Mouse (Mus musculus): Measurements from ENCODE around the gene Satl1. TPM values are rescaled to one million over a fixed set of nuclear protein-coding genes. Genes with fewer than 3 reads are reported as not detected.
"Not testable (repeated sequence)": the region's sequence is repeated elsewhere in the genome, so short reads cannot be mapped to it uniquely, and the experiment has no call there.

The Satl1 gene
- polyA plus RNA-seq (2016; fragmentation: Nextera tagmentation; extraction: Ambion mirVana): not detected in 2 replicates

DNA sequence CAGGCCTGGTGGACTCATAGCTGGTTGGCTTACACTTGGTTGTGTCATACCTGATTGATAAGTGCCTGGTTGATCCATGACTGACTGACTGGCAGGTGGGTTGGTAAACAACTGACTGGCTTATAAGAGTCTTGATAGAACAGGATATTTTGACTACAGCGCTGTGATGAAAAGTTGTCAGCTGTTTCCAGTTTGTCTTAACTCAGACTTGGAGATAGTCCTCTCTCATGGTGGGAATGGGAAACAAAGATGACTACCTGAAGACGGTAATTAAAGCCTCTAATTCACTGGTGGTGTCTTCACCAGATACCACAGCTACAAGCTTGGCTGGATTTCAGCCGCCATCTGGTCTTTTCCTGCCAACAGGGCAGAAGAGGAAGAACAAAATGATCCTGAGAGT is at the start of gene Satl1:
Gene Satl1 (minus strand): TSS at position 101 of the 400 bp plus-strand sequence.
- ATAC-seq (ENCODE audit: low FRiP score): no peak
- no peak within 1 kb of the TSS for H3K9ac ChIP-seq
- no peaks in the 10 kb centered on the region for H3K27me3 ChIP-seq
- no peak within 1 kb of the TSS for H3K27ac ChIP-seq
- no peaks in the 10 kb centered on the region for H3K9me3 ChIP-seq (replicated peaks)
- H3K4me3 ChIP-seq: no peak within 1 kb of the TSS
- no peaks in the 10 kb centered on the region for H3K36me3 ChIP-seq
- no peak within 1 kb of the TSS for H3K4me2 ChIP-seq (replicated peaks)
- WGBS: 92% methylated on average over 3 of the region's 3 CpGs
- no peaks in the 10 kb centered on the region for H3K4me1 ChIP-seq

DNA sequence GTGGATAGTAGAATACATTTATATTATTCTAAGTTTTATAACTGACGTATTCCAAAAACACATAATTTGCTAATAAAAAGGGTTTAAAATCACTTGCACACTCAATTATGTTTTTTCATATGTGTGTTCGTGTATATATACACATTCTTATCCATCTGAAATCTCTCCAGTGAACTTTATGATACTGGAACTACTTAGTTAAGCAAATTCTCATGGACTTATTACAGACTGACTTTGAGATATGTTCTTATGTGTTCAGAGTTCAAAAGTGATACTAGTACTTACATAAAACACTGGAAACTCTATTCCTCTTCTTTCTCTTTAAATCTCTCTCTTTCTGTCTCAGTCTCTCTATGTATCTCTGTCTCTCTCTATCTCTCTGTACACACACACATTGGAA is 31.5 kb upstream of the Satl1 start:
- H3K36me3 ChIP-seq: no peaks in the 10 kb centered on the region
- 81% methylated on average over 2 of the region's 2 CpGs for WGBS
- H3K4me2 ChIP-seq (replicated peaks): no peak overlapping the region
- H3K27ac ChIP-seq: no peak overlapping the region
- no peak for ATAC-seq (ENCODE audit: low FRiP score)
- H3K9me3 ChIP-seq (replicated peaks): no peaks in the 10 kb centered on the region
- no peaks in the 10 kb centered on the region for H3K27me3 ChIP-seq
- no peak overlapping the region for H3K9ac ChIP-seq
- H3K4me1 ChIP-seq: no peaks in the 10 kb centered on the region
- no peak overlapping the region for H3K4me3 ChIP-seq

DNA sequence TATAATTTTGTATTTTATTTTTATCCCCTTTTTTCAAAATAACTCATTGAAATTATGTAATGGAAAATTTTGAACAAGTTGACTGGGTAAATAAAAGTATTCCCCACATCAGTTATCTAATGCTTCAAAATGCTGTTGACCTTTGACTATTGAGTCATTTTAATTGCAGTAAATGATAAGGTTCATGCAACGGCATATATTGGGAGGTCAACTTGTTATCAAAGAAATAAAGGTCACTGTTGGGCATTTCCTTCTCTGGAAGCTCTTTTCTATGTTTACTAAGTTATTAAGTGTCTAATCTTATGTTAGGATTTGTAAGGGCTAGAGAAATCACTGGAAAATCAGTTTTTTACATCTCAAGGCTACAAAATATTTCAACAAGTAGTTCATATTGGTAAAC is 31.0 kb upstream of the Satl1 start:
- Histone ChIP-seq H3K9ac (no peak overlapping the region), H3K27me3 (no peaks in the 10 kb centered on the region), H3K4me1 (no peaks in the 10 kb centered on the region), H3K36me3 (no peaks in the 10 kb centered on the region), H3K9me3 (replicated peaks) (no peaks in the 10 kb centered on the region), H3K27ac (no peak overlapping the region), H3K4me2 (replicated peaks) (no peak overlapping the region), H3K4me3 (no peak overlapping the region)
- WGBS: 81% methylated on average over 1 of the region's 1 CpGs
- no peak for ATAC-seq (ENCODE audit: low FRiP score)

DNA sequence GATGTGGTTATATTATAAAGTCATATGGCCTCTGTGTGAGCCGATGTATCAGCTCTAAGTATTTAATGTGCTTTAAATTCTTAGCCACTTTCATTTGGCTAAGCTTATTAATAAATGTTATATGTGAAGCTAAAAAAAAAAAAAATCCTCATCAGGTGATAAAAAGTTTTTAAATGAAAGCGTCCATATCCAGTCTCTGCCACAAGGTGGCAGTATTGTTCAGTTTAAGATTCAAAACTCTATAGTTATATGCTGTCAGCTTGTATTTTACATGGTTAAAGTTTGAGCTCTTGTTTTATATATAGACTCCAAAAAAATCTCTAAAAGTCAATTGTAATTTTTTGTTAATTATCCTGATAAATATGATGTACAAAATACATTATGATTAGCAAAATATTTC is 16.4 kb upstream of the Satl1 start:
- not testable (repeated sequence) for H3K36me3 ChIP-seq; H3K9me3 ChIP-seq (replicated peaks); H3K27me3 ChIP-seq; H3K27ac ChIP-seq; ATAC-seq (ENCODE audit: low FRiP score); H3K4me1 ChIP-seq; H3K4me2 ChIP-seq (replicated peaks); H3K9ac ChIP-seq; H3K4me3 ChIP-seq
- 44% methylated on average over 2 of the region's 2 CpGs for WGBS

DNA sequence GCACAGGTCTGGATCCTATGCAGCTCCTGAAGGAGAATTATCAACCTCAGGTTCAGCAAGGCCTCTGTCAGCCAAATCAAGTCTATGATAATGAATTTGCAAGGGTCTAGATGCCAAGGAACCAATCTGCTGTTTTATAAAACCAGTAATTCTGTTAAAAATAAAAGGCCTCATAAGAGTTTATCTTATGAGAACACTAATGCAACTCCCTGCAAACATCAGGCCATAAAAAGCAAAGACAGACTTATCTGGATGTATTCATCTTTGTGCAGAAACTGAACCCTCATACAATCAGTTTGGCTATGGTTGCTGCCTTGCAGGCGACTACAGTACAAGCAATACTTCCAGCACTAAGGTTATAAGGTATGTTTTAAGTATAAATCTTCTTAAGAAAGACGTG is 5.7 kb upstream of the Satl1 start:
- no peak for ATAC-seq (ENCODE audit: low FRiP score)
- Histone ChIP-seq H3K9ac (no peak overlapping the region), H3K4me2 (replicated peaks) (no peak overlapping the region), H3K4me1 (no peaks in the 10 kb centered on the region), H3K36me3 (no peaks in the 10 kb centered on the region), H3K27ac (no peak overlapping the region), H3K4me3 (no peak overlapping the region), H3K27me3 (no peaks in the 10 kb centered on the region), H3K9me3 (replicated peaks) (no peaks in the 10 kb centered on the region)
- WGBS: 78% methylated on average over 2 of the region's 2 CpGs

- not testable (repeated sequence) for H3K4me2 ChIP-seq (replicated peaks); H3K9me3 ChIP-seq (replicated peaks); H3K36me3 ChIP-seq; H3K4me1 ChIP-seq; H3K27me3 ChIP-seq; H3K9ac ChIP-seq; H3K27ac ChIP-seq; H3K4me3 ChIP-seq
- WGBS: 83% methylated on average over 5 of the region's 5 CpGs
- ATAC-seq (ENCODE audit: low FRiP score): peak; percentile 100
Observed at GRCm38 (mm10) chrX:112370577-112371410, 35.8 kb downstream of the Satl1 start.

DNA sequence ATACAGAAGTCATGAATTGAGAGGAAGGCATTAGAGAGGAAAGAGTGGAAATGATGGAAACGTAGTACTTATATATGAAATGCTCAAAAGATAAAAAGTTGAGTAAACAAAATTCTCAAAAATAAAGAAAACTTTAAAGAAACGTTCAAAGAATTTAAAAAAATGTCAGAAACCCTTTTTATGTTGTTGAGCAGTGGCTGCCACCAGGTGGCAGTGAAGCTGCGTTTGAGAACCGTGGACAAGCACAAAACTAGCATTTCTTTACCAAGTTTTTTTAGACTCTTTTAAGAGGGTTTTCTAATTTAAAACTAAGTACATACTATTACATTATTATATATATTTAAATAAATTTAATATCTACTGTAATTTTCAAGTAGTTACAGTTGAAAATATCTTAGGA is 38.2 kb downstream of the Satl1 start:
- Histone ChIP-seq H3K4me2 (replicated peaks) (no peak overlapping the region), H3K4me3 (no peak overlapping the region), H3K27me3 (no peaks in the 10 kb centered on the region), H3K9me3 (replicated peaks) (peaks cover 7% of the 10 kb centered on the region), H3K36me3 (no peaks in the 10 kb centered on the region), H3K9ac (no peak overlapping the region), H3K4me1 (no peaks in the 10 kb centered on the region), H3K27ac (no peak overlapping the region)
- ATAC-seq (ENCODE audit: low FRiP score): no peak
- WGBS: 39% methylated on average over 4 of the region's 4 CpGs

DNA sequence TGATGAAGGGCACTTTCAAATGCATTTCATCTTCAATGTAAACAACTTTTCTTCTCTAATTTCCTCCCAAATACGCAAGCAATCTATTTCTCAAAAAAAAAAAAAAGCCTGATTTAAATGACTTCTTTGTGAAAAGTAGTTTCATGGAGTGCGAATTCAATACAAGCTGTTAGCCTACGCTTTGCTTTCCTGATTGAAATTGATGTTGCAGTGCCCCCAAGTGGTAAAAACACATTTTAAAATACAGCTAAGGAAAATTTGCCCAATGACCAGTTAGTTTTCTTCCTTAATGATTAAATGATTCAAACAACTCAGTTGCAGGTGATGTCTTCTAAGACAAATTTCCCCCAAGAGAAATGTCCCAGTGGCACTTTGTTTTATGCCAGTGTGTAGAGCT is 58.2 kb downstream of the Satl1 start:
- no peaks in the 10 kb centered on the region for H3K4me1 ChIP-seq
- H3K4me3 ChIP-seq: no peak overlapping the region
- no peak overlapping the region for H3K27ac ChIP-seq
- H3K27me3 ChIP-seq: no peaks in the 10 kb centered on the region
- H3K9ac ChIP-seq: no peak overlapping the region
- WGBS: 39% methylated on average over 3 of the region's 3 CpGs
- H3K9me3 ChIP-seq (replicated peaks): no peaks in the 10 kb centered on the region
- no peak overlapping the region for H3K4me2 ChIP-seq (replicated peaks)
- no peak for ATAC-seq (ENCODE audit: low FRiP score)
- 0 out of 2 replicates have a peak, but pooled peaks cover 3% of the 10 kb centered on the region for H3K36me3 ChIP-seq

DNA sequence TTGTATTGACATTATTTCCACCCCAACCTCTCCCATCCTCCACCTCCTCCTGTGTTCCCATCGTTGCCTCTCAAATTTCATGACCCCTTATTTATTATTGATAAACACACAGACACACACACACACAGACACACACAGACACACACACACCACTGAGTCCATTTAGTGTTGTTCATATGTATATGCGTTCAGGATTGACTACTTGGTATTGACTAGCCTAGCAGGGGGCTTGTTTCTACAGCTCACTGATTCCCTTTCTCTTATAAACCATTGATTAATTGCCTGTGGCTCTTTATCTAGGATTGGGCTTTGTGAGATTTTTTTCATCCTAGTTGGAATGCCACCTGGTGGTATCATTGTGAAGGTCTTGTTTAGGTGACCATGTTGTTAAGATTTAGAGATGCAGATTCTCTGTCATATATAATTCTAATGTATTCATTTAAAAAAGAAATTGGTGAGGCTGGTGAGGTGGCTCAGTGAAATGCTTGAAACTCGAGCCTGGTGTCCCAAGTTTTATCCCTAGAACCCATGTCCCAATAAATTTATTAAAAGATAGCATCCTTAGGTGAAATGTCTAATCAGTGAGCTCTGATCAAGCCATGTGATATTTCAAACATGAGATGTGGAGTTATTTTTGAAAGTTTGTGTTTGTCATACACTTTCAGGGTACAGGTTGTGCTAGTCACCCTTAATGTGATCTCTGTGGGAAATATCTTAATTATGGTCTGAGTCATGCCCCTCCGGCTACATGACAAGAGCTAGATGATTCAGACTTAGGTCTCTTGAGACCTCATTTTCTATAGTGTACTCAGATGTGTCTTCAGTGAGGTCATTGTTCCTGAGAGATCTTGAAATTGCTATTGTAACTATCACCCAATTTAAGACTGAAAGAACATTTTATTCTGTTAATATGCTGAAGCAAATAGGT is 58.8 kb downstream of the Satl1 start:
- H3K9me3 ChIP-seq (replicated peaks): no peaks in the 10 kb centered on the region
- no peak overlapping the region for H3K4me2 ChIP-seq (replicated peaks)
- H3K9ac ChIP-seq: no peak overlapping the region
- WGBS: 41% methylated on average over 4 of the region's 4 CpGs
- ATAC-seq (ENCODE audit: low FRiP score): peak; percentile 82; the same call in 1 of the 2 replicates
- H3K36me3 ChIP-seq: 0 out of 2 replicates have a peak, but pooled peaks cover 3% of the 10 kb centered on the region
- no peak overlapping the region for H3K4me3 ChIP-seq
- no peaks in the 10 kb centered on the region for H3K4me1 ChIP-seq
- no peaks in the 10 kb centered on the region for H3K27me3 ChIP-seq
- H3K27ac ChIP-seq: no peak overlapping the region

GRCm38 (mm10) chrX:112339486-112339885 is 67.1 kb downstream of the Satl1 start:
- Histone ChIP-seq H3K4me3 (no peak overlapping the region), H3K9me3 (replicated peaks) (no peaks in the 10 kb centered on the region), H3K9ac (no peak overlapping the region), H3K4me2 (replicated peaks) (no peak overlapping the region), H3K36me3 (no peaks in the 10 kb centered on the region), H3K27ac (no peak overlapping the region), H3K27me3 (no peaks in the 10 kb centered on the region), H3K4me1 (no peaks in the 10 kb centered on the region)
- 81% methylated on average over 3 of the region's 3 CpGs for WGBS
- ATAC-seq (ENCODE audit: low FRiP score): no peak
